Mouse (Mus musculus) frontal cortex, postnatal 25 days (tissue): ENCODE data around the gene Catsper2.

Experiments
- DNase-seq, 2 experiments: peaks; one replicate each; pipeline ENCODE4 v3.0.0; 2022; ENCODE audit warnings: low spot score in 2 of 2

Gene Catsper2

GRCm38 (mm10) chr2:121354378-121354777 is 59.2 kb downstream of the Catsper2 start:
- no peak for DNase-seq

GRCm38 (mm10) chr2:121353156-121353555 is 60.4 kb downstream of the Catsper2 start:
- DNase-seq = no peak
